Mouse (Mus musculus) frontal cortex, postnatal 14 days (tissue): ENCODE data around the gene Lmx1b.
A peak's percentile ranks its signal among the peaks of the same experiment; 100 is the strongest.

Experiments used
- DNase-seq, 2 experiments: peaks; one replicate each; pipeline ENCODE4 v3.0.0; 2022; ENCODE audit warnings: low spot score in 2 of 2

Gene Lmx1b

GRCm38 (mm10) chr2:33640171-33640721, at the start of gene Lmx1b:
Lmx1b (minus strand) TSS chr2:33640511.
- no peak for DNase-seq

- no peak for DNase-seq
Measured at GRCm38 (mm10) chr2:33689880-33690462, 49.7 kb upstream of the Lmx1b start.

GRCm38 (mm10) chr2:33689155-33689879, 49.0 kb upstream of the Lmx1b start:
- DNase-seq: no peak

GRCm38 (mm10) chr2:33683594-33683993, 43.3 kb upstream of the Lmx1b start:
- no peak for DNase-seq

GRCm38 (mm10) chr2:33683095-33683494, 42.8 kb upstream of the Lmx1b start:
- DNase-seq: no peak

GRCm38 (mm10) chr2:33682219-33682618, 41.9 kb upstream of the Lmx1b start:
- peak in 1 of 2 experiments; percentile 57 for DNase-seq

GRCm38 (mm10) chr2:33678950-33679654, 38.8 kb upstream of the Lmx1b start:
- no peak for DNase-seq

GRCm38 (mm10) chr2:33672701-33673472, 32.6 kb upstream of the Lmx1b start:
- DNase-seq: no peak

GRCm38 (mm10) chr2:33668741-33669140, 28.4 kb upstream of the Lmx1b start:
- DNase-seq: no peak

- no peak for DNase-seq
Measured at GRCm38 (mm10) chr2:33666388-33666945, 26.2 kb upstream of the Lmx1b start.

GRCm38 (mm10) chr2:33665363-33666058, 25.2 kb upstream of the Lmx1b start:
- DNase-seq: peak in 1 of 2 experiments; percentile 16

- no peak for DNase-seq
Measured at GRCm38 (mm10) chr2:33664661-33665060, 24.4 kb upstream of the Lmx1b start.

- DNase-seq: no peak
Measured at GRCm38 (mm10) chr2:33659288-33659629, 18.9 kb upstream of the Lmx1b start.

- DNase-seq: no peak
Measured at GRCm38 (mm10) chr2:33658602-33659287, 18.4 kb upstream of the Lmx1b start.

- DNase-seq: no peak
Measured at GRCm38 (mm10) chr2:33652517-33653198, 12.3 kb upstream of the Lmx1b start.

- DNase-seq: no peak
Measured at GRCm38 (mm10) chr2:33649371-33649770, 9.1 kb upstream of the Lmx1b start.

GRCm38 (mm10) chr2:33648894-33649293, 8.6 kb upstream of the Lmx1b start:
- DNase-seq: no peak

GRCm38 (mm10) chr2:33646283-33646550, 5.9 kb upstream of the Lmx1b start:
- no peak for DNase-seq

GRCm38 (mm10) chr2:33645538-33646282, 5.4 kb upstream of the Lmx1b start:
- no peak for DNase-seq
